Mouse (Mus musculus) cerebellum, adult 9-10 months (tissue): ENCODE data around the gene Lmo7.

ENCODE experiments used
- DNase-seq: peaks from one replicate; pipeline ENCODE4 v3.0.0; 2022

Gene Lmo7

DNA sequence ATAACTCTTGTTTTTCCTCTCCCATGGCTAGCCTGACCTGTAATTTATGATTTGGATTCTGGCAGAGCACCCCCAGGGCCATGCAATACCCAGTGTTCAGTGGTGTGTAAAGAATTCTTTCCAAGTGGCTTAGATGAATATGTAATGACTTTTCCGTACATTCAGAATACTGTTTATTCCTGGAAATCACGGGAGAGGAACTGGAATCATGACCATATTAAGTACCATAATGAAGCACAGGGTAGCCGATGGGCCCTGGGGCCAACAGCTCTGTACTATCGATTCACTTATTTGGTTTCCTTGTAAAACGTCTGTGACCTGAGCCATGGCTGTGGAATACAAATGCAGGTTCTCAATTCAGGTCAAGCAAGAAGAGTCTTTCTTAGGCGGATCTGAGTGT lies 221.3 kb downstream of the Lmo7 start:
- DNase-seq: no peak

DNA sequence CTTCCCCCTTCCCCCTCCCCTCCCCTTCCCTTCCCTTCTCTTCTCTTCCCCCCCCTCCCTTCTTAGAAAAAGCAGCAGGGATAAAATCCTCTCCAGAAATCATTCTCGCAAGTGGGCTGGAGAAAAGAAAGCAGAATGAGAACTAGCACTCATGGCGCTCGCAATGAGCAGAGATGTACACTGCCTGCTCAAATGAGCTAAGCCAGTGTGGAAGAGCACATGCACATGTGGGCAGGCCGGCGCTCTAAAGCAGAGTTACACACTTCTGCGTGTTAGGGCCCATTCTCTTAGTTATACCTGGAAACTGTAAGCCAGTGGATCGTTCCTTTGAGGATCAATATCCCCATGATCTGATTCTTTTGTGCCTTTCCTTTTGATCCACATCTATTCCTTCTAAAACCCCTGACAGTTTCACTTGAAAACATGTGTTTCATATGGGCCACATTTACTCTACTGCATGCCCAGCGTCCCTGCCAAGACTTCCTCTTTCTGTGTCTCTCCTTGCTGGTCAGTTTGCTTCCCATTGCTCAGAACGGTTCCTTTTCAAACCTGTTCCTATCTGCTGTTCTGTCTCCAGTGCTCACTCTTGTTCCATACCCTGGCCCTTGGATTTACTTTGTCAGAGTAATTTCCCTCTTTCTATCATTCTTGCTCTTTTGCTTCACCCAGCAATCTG lies 224.2 kb downstream of the Lmo7 start:
- DNase-seq: no peak

DNA sequence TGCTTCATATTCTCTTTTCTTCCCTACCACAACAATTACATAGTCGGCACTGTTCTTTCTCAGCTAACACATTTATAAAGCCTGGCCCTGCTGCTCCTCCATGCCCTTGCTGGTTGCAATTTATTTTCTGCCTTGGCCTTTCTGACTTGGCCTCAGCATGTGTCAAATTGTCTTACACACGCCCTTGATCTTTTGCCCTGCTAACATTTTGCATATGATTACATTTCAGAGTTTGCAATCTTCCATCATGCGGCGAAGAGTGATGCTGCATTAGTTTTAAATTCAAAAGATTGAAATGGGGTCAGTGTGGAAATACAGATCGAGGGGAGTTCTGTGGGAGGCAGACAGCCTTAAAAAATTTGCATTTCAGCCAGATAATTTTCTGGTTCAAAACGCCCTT lies 234.6 kb downstream of the Lmo7 start:
- DNase-seq: no peak

DNA sequence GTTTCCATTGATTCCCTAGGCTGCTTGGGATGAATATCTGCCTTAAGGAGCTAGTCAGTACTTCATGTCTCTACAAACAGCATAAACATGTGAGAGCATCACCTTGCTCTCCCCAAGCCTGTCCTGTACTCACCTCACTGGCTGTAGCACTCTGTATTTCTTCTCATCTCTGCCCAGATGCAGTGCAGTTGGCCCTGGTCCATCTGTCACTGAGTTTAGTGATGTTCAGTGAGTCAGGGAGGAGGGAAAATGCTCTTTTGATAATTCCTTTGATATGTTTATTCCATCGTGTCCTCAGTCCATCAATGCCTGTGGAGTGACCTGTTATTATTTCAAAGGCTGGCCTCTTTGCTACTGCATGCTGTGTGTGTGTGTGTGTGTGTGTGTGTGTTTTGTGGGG lies 235.2 kb downstream of the Lmo7 start:
- DNase-seq: no peak

DNA sequence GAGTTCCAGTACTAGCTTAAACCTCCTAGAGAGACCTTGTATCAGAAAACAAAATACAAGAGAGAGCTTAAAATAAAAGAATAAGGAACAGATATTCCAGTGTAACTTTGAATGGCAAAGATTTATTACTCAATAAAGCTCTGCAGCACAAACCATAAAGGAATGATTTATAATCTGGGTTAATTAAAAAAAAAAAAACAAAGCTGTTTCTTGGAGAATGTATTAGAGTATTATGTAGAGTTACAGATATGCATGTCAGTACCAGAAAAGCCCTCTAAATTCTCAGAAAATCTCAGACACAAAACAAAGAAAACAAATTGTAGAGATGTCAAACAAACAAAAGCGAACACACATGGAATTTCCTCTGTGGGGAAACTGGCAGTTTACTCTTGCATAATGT lies 243.0 kb downstream of the Lmo7 start:
- DNase-seq: no peak

DNA sequence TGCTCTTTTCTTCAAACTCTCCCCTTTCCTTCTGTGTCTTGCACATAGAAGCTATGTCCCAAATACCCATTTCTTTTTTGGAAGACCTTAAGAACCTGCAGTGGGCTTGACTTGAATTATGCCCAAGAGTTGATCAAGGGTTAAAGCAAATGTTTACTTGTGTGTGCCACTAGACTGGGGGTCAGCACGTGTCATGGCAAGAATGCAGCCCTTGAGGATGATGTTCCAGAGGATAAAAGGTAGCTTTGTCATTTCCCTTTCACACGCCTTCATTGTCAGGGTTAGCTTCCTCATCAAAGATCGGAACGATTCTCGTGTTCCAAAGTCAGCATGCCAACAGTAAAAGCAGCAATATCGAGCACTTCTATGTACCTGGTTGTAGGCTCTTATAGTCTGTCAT lies 243.4 kb downstream of the Lmo7 start:
- no peak for DNase-seq

DNA sequence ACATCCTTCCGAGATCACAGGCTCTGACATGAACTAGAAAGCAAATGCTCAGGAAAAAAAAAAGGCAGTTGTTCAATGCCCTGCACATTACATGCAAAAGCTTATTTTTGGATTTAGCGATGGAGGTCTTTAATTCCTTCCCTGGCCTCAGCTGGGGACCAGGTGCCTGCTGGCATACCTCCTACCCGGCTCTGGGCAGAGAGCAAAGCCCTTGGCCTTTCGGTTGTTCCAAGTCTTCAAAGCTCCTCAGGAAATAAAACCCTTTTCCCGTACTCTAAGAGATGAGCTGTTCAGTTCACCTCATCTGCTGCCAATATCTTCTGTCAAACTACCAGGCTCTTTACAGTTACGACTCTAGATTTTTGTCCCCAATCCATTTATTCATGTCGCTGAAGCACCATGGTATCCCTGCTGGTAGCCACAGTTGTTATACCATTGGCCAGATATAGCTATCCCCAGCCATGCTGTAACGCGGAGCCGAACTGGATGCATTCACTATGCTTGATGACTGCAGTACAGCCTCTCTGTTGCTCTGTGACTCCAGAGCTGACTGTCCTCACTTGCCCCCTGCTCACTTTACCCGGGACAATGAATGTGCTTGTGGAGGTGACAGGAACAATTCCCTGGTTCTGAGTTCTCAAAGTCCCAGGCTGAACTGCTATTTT lies 246.4 kb downstream of the Lmo7 start:
- DNase-seq: peak; percentile 34
